Mouse (Mus musculus) MEL-GATA-1-ER (cell line): ENCODE data around the gene Runx3.
A peak's percentile ranks its signal among the peaks of the same experiment; 100 is the strongest.

Source experiments
- DNase-seq: peaks from one replicate; pipeline ENCODE4 v3.0.0-alpha.2; 2012; ENCODE audit warnings: low read depth; ENCODE audit errors: extremely low read depth

Gene Runx3

DNA sequence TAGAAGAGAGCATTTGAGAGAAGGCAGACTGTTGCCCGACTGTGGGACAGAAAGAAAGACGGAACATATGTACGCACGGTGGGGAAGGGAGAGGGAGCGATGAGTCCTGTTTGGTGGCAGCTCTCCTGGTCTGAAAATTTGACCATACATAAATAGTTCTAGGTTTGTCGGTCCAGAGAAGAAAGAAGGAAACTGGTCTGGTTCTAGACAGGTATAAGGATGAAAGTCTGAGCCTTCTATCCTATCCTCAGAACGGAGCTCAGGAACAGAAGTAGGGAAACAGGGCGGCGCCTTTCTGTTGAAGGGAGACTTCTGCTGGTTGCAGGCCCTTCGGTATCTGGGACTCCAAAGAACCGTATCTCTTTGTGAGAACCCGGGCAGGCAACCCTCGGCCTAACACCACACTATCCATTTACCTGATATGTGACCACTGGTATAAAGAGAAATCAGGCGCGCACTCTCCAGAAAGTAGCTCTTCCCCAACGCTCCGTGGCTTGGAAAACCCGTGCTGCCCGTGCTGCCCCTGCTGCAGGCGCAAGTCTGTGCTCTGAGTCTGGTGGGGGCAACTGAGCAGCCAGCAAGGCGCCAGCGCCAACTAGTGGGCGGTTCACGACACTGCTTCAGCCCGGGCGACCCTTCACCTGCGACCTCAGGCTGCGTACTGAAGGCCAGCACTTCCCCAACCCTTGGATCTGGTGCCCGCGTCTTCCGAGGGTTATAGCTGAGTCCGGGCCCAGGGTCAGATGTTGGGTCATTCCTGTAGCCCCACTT is 29.8 kb downstream of the Runx3 start:
- DNase-seq, result no peak

DNA sequence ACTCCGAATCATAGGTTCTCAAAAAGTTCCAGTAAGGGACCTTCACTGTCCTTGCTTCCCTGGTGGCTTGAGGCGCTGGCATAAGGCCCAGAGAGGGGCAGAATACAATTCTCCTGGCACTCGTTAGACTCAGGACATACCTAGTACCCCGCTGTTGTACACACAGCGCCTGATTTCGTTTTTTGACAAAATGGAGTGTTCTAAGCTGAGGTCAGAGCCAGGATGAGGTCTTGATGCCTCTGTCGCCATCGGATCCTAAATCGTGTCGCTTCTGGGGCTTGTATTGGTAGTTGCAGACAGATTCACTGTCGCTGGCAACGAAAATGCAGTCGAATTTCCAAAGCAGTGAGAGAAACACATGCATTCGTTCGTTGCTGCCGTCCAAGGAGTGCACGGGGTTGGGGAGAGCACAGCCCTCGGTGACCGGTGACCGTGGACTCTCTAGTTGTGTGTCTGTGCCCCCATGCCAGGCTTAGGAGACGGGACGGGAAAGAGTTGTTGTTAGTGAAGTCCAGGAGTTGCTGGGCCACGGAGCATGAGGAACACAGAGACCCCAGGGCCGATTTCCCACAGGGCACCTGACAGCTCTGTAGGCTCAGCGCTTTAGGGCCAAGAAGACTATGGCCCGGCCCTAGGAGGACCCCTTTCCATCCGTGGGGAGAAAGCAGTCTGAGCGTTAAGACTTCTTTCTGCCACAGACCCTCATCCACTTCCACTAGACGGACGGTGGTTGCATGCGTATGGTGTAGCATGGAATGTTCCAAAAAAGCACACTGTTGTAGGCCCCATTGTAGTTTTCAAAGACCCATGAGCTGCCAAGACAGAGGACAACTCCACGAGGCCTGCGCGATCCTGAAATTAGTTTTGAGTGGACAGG is 30.9 kb downstream of the Runx3 start:
- no peak for DNase-seq

DNA sequence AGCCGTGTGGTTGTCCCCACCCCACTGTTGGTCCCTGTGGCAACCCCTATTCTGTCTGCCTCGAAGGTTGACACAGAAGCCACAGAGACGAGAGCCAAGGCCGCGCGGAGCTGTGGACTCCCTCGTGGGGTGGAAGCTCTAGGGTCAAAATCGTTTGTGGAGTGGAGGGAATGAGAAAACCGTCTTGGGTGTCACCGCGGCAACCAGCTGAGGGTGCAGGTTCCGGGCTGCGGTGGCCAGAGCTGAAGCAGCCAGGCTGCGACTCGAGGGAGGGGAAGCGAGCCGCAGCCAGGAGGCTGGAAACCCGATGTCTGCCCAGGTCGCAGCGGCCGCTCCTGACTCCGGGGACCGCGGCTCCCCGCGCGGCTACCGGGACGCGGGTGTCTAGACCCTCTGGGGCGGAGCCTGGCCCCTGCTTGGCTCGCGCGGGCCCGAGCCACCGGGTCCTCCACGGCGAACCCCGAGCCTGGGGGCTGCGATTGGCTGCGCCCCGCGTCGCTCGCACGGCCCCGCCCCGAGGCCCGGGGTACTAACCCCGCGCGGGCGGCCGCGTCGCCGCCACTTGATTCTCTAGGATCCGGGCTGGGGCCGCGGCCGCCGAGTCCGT is 31.6 kb downstream of the Runx3 start:
- no peak for DNase-seq

DNA sequence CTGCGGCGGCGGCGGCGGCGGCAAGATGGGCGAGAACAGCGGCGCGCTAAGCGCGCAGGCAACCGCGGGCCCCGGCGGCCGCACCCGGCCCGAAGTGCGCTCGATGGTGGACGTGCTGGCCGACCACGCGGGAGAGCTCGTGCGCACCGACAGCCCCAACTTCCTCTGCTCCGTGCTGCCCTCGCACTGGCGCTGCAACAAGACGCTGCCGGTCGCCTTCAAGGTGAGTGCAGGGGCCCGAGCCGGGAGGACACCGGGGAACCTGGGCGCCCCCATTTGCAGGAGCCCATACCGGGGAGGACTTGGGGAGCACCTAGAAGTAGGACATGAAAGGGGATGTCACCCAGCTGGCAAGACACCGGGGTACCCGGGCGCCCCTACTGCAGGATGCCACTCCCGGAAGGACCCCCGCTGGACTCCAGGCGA is 32.4 kb downstream of the Runx3 start:
- no peak for DNase-seq

DNA sequence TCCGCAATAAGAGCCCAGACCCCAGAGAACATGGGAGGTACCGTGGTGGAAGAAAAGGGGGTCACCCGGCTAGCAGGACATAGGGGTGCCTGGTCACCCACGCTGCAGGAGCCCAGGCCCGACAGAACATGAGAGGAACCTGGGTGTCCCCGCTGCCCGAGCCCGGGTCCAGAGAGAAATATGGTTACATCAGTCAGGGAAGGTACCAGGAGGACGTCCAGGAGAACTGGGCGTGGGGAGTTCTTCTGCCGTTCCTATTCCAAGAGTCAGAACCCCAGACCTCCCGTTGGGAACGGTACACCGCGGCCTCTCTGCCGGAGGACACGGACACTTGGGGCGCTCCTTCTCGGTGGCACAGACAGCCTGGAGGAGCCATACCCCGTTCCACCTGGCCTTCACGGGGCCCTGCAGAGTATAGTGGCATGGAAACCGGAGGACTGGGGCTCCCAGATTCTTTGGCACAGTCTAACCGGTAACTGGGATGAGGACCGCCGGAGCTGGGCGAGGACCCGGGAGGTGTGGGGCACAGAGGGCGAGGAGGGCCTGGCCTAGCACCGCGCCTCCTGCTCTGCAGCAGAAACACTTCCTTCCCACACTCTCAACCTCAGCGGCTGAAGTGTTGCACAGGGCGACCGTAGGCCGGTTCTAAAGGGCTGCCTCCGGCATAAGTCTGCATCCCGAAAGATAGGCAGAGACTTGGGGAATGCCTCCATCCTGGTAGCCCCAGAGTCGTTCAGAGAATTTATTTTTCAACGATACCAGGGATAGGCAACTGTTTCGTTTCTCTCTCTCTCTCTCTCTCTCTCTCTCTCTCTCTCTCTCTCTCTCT is 33.0 kb downstream of the Runx3 start:
- DNase-seq, result no peak

DNA sequence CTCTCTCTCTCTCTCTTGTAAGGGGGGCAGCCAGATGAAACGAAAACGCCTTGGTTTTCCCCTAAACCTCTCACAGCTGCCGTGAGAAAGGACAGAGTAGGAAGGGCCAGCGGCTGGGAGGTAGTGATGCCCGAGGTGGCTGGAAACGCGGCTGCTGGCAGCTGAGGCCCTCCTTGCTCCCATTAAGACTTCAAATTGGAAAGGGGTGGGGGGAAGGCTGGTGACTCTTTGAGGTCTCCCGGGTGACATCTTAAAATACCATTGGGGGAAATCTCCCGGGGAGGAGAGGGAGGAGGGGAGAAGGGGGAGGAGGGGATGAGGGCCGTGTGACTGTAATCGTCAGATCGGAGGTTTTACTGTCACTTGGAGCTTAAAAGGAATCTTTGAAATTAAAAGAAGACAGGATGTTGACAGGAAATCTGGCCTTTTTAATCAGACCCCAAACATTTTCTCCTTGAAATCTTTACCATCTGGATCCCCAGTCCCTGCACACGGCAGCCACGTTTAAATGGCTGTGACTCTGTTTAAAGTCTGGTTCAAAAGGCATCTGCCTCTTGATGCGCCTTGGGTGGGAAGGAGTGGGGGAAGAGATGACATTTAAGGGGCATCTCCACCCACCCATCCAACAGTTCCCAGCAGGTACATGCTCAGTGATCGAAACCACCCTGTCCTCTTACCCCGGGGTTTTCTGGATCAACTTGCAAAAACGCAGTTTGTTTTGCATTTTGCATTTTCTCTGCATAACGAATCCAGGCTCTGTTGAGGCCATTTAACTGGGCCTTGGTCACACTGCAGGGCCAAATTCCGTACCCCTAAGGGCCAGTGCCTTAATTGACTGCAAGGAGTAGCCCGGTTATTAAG is 33.9 kb downstream of the Runx3 start:
- no peak for DNase-seq

DNA sequence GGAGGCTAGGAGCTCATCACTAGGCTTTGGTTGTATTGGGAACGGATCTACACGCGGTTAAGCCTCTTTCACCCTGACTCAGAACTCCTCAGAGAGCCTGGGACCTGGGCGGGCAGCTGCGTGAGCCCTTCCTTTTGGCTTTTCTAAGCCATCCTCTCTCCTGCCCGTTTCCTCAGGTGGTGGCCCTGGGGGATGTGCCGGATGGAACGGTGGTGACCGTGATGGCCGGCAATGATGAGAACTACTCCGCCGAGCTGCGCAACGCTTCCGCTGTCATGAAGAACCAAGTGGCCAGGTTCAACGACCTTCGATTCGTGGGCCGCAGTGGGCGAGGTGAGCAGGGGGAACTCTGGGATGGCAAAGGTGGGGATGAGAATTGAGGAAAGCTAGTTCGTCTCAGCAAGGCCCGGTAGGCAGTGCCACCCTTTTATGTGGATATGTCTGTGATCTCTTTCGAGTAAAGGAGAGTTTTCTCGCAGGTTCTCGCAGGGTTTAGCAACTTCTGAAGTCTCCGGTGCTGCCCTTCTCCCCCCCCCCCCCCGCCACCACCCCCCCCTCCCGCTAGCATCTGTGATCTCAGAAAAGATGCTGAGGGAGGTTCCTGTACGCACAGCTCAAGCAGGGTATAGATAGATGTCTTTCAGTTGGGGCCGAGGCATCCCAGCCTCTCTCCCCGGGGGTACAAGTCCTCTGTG is 34.8 kb downstream of the Runx3 start:
- DNase-seq, result no peak

DNA sequence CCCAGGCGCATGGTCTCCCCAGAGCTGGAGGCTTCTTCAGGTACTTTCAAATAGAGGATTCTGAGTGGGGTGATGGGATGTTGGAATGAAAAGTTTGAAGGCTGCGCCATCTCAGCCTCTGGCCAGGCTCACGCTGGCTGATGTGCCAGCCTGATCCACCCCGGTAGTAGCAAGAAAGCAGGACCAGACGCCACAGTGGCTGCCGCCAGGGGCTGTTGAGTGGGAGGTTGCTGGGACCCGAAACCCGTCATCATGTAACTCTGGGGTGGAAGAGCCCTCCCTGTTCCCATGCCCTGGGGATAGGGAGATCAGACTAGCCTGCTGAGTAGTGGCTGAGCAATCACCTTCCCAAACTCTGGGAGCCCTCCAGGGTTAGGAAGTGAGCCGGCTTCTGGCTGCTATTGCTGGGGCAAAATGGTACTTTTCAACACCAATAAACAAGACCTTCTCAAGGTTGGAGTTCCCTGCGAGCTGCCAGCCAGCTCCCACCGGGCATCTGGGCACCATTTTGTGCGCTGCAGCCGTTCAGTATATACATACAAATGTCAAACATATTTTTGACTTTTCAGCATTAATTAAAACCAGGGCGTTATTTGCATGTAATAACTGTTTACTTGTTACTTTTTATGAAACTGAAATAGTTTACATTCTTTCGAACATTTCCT is 35.5 kb downstream of the Runx3 start:
- no peak for DNase-seq

DNA sequence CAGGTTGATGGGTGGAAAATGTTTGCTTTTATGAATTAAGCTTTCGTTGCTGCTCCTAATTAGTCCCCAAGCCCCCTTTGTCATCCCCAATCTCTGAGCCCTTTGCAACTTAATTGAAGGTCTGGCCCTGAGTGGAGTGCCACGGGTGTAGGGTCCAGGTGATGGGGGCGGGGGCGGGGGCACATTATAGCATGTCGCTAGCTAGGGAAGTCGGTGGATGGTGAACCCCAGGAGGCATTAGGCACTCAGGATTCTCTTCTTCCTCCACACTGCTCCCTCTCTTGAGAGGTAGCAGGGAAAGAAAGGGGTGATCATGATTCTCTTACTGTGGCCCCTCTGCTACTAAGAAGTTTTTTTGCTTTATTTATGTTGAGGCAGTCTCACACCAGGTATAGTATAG is 36.1 kb downstream of the Runx3 start:
- no peak for DNase-seq

DNA sequence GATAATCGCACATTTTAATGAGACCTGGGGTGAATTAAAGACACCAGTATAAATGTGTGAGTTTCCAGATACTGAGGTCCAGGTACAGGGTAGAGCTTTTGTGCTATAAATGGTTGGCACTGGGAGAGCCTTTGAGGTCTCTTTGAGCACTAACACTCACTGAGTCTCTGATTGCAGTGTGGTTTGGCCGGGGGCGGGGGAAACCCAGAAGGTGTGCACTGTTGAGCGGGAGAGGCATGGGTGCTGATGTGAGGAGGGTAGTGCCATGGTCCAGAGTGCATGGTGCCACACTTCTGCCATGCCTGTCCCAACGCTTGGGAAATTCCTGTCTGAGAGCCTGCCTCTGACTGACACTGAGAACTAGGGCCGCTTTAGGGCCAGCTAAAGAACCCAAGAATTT is 36.9 kb downstream of the Runx3 start:
- DNase-seq, result no peak

DNA sequence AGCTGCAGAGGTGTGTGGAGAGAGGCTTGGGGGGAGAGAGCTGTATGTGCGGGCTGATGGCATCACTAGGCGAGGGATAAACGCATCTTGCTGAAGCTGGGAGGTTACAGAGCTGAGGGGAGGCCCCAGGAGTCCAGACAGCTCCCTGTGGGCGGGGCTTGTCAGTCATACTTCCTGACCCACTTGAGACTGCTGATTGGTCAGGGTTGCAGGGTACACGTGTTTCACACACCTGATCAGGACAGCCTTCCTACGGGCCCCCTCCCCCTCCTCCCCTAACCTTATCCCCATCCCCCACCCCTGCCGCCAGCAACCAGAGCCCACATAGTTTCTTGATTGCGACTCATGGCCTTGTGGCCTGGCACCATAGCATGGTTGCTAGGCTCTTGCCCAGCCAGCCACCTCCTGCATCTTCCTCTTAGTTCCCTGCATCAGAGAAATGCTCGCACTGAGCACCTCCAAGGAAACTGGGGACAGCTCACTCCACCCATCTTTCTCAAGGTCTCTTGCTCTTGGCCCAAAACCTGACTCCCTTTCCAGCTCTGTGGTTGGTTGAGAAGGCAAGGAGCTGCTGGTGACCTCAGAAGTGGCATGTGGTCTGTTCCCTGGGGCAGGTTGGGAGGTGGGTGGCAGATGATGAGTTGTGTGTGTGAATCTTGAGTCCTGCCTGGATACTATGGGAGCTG is 38.4 kb downstream of the Runx3 start:
- DNase-seq, result no peak

DNA sequence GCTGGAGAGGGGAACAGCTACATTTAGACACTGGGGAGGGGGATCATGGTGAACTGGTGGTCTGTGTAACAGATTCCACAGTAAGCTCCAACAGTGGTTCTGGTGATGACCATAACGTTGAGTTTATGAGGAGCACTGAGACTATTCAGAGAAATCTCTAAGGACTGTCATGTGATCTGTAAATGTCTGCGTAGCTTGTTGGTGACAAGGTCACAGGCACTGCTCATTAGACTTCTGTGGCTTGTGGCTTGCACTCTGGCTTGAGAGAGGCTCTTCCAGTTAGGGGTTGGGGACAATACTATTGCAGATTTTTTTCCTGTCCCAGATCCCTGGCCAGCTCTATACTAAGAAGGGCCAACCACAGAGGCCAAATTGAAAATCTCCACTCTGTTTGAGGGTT is 39.2 kb downstream of the Runx3 start:
- no peak for DNase-seq

DNA sequence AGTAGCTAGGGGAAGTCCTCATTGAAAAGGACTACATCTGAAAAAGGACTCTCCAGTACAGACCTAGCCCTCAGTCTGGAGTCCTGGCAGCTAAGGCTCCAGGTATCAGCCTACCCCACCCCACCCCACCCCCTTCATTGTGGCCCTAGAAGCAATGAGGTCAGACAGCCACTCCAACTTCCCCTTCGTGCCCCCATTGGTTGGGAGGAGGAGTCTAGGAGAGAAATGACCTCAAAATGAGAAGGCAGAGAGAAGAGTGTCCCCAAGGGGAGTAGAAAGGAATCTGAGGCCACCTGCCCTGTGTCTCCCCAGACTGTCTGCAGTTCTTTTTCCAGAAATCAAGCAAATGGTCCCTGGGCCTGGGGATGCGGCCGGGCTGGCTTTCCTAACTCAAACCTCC is 39.7 kb downstream of the Runx3 start:
- DNase-seq, result no peak

DNA sequence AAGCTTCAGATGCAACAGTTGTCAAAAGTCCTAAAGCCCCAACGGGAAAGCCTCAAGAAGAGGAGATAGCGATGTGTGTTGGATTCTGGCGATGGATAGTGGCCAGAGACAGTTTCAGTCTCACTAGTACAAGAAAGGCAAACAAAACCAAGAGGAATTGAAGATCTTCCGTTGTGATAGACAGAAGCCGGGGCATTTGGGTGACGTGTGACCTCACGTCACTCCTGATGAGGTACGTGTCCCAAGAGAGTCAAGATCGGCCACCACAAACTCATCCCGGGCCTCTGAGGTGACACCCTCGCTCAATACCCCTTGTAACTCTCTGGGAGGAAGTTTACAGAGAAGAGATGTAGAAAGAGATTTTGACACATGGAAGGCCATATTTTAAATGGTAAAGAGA is 41.0 kb downstream of the Runx3 start:
- no peak for DNase-seq

DNA sequence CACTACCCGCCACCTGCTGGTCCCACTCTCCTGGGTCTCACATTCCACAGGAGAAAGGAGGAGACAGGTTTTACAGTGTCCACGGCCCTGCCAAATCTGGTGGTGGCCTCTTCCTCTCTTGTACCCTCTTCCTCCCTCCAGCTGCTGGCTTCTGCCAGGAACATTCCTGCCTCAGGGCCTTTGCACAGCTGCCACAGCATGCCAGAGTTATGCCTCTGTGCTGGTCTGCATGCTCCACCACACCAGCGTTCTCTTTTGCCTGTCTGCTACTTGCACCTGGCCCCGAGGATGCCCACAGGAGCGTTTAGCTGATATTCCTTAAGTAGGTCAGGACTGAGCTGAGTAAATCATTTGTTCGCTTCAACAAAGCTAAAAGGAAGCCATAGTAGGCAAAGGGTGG is 45.3 kb downstream of the Runx3 start:
- DNase-seq, result no peak

DNA sequence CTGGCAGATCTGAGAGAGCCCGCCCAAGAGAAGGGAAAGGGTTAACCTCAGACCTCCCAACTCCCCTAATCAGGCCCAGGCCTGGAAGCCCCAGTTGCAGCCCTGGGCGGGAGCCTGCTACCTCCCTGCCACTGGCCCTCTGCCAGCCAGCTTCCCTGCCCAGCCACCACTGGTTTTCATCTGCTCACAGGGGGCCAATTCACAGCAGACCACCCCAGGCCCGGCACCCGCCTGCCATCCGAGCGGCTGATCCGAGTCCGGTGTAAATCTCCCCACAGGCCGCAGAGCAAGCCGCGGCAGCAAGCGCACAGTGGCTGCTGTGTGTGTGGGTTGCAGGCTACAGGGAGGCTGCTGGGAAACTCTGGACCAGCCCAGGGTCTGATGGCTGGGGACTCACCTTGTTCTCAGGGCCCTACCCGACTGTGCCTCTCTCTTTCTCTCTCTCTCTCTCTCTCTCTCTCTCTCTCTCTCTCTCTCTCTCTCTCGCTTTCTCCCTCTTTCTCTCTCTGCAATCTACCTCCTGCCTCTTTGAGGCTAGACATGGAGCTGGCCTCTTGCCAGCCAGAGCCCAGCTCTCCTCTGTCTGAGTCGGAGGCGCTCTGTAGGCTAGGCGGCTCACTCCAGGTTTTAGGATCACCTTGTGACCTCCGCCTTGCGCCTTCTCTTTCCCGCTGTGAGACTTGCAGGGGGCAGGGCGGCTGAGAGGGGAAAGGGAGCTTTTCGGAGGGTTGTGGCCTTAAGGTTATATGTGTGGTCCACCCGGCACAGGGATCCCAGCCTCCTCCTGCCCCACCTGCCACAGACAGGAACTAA is 46.2 kb downstream of the Runx3 start:
- DNase-seq, result no peak

DNA sequence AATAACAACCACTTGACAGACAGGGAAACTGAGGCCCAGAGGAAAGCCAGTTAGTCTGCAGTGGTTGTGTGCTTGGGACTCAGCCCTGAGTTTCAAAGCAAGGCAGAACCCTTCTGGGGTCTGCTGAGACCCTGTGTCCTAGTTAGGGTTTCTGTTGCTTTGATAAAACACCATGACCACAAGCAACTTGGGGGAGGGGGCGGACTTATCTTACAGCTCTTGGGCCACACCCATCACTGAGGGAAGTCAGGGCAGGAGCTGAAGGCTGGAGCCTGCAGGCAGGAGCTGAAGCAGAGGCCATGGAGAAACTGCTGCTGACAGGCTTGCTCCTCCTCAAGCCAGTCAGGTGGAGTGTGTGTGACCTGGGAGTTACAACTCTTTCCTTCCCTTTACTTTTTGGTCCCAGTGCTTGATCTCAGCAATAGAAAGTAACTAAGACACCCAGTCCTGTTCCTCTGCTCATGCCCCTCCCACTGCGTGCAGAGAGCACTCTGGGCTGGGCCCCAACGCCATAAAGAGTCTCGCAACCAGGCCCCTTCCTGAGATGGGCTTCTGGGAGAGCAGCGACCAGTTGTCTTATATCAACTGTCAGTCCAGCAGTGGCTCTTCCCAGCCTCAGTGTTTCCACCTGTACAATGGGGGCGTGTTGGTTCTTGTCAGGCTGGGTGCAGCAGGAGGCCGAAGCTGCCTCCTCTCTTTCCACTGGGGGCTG is 47.5 kb downstream of the Runx3 start:
- peak; percentile 74 for DNase-seq
